Mouse (Mus musculus) retina, postnatal 7 days (tissue): Measurements from ENCODE around the gene Ceacam11.
"Not testable (repeated sequence)": the region's sequence is repeated elsewhere in the genome, so short reads cannot be mapped to it uniquely, and the experiment has no call there.

ENCODE experiments used
- DNase-seq: peaks from one replicate; pipeline ENCODE4 v3.0.0-alpha.2; 2012; ENCODE audit warnings: low read depth, low spot score

Gene Ceacam11

GRCm38 (mm10) chr7:17971824-17972223, at the start of gene Ceacam11:
Gene Ceacam11 (plus strand): TSS chr7:17972124.
- no peak for DNase-seq

- DNase-seq: not testable (repeated sequence)
These were observed 29.2 kb downstream of the Ceacam11 start for GRCm38 (mm10) chr7:18001131-18001530.

- DNase-seq: no peak
These were observed 37.7 kb downstream of the Ceacam11 start, which contains the start of gene Ceacam13 for GRCm38 (mm10) chr7:18009589-18009988. Gene Ceacam13 (plus strand): TSS chr7:18009889.
